Mouse (Mus musculus): Measurements from ENCODE around the gene Zfp14. TPM values are rescaled to one million over a fixed set of nuclear protein-coding genes. Genes with fewer than 3 reads are reported as not detected.
A peak's percentile ranks its signal among the peaks of the same experiment; 100 is the strongest.

Zfp14 gene
- total and polyA plus RNA-seq, 3 experiments, result 0.25 to 0.39 TPM; not detected in 1

GRCm38 (mm10) chr7:30017226-30017625 lies 34.0 kb downstream of the Zfp14 start:
- no peaks in the 10 kb centered on the region for H3K79me2 ChIP-seq (ENCODE audit: control insufficient read depth, insufficient read depth, low read length, poor library complexity)
- no peaks in the 10 kb centered on the region for H3K27me3 ChIP-seq (ENCODE audit: control insufficient read depth in 1 of 2, insufficient read depth in 2 of 2, low read length in 2 of 2)
- DNase-seq (ENCODE audit: low read depth, low spot score), result no peak
- H3K36me3 ChIP-seq (ENCODE audit: control insufficient read depth in 1 of 2, insufficient read depth in 2 of 2, low read length in 2 of 2), result peaks cover 0 to 1% of the 10 kb centered on the region in 2 experiments; a peak in 1 of 4 replicates
- peaks cover 0 to under 1% of the 10 kb centered on the region in 2 experiments; a peak in 1 of 4 replicates for H3K4me1 ChIP-seq (ENCODE audit: control insufficient read depth in 1 of 2, insufficient read depth in 2 of 2, low read length in 2 of 2)
- H3K9me3 ChIP-seq (replicated peaks; ENCODE audit: insufficient read depth, low read length), result no peaks in the 10 kb centered on the region
- no peak overlapping the region for H3K4me3 ChIP-seq (ENCODE audit: control insufficient read depth in 1 of 2, insufficient read depth in 1 of 2, low read depth in 2 of 2, low read length in 2 of 2)
- no peak overlapping the region for H3K27ac ChIP-seq (ENCODE audit: control insufficient read depth, low read depth, low read length)
- no peak overlapping the region for H3K9ac ChIP-seq (ENCODE audit: control insufficient read depth, low read depth, low read length, poor library complexity, severe bottlenecking)
- TF ChIP-seq ZMIZ1 (IDR thresholded peaks at IDR 0.05; ENCODE audit: low read depth, low read length) (no peak), MEF2A (IDR thresholded peaks at IDR 0.05; ENCODE audit: extremely low read depth, insufficient replicate concordance, low read depth, low read length, poor library complexity, severe bottlenecking) (no peak), GABPA (IDR thresholded peaks at IDR 0.05; ENCODE audit: low read depth, low read length) (no peak)

- Histone ChIP-seq H3K9me3 (replicated peaks; ENCODE audit: insufficient read depth, low read length) (no peaks in the 10 kb centered on the region), H3K79me2 (ENCODE audit: control insufficient read depth, insufficient read depth, low read length, poor library complexity) (no peaks in the 10 kb centered on the region), H3K4me3 (ENCODE audit: control insufficient read depth in 1 of 2, insufficient read depth in 1 of 2, low read depth in 2 of 2, low read length in 2 of 2) (no peak overlapping the region), H3K4me1 (ENCODE audit: control insufficient read depth in 1 of 2, insufficient read depth in 2 of 2, low read length in 2 of 2) (no peaks in the 10 kb centered on the region), H3K36me3 (ENCODE audit: control insufficient read depth in 1 of 2, insufficient read depth in 2 of 2, low read length in 2 of 2) (no peaks in the 10 kb centered on the region; a peak in 1 of 4 replicates), H3K27ac (ENCODE audit: control insufficient read depth, low read depth, low read length) (no peak overlapping the region), H3K27me3 (ENCODE audit: control insufficient read depth in 1 of 2, insufficient read depth in 2 of 2, low read length in 2 of 2) (no peaks in the 10 kb centered on the region), H3K9ac (ENCODE audit: control insufficient read depth, low read depth, low read length, poor library complexity, severe bottlenecking) (no peak overlapping the region)
- DNase-seq (ENCODE audit: low read depth, low spot score), result peak; percentile 62
- TF ChIP-seq CHD1 (IDR thresholded peaks at IDR 0.05; ENCODE audit: low read depth, low read length), result no peak
- TF ChIP-seq NRF1 (IDR thresholded peaks at IDR 0.05; ENCODE audit: insufficient read depth, low read depth, low read length, poor library complexity, severe bottlenecking), result no peak
- no peak for TF ChIP-seq TAL1 (IDR thresholded peaks at IDR 0.05; ENCODE audit: low read length)
- TF ChIP-seq ZMIZ1 (IDR thresholded peaks at IDR 0.05; ENCODE audit: low read depth, low read length), result no peak
- peak; percentile 46 for TF ChIP-seq RAD21 (IDR thresholded peaks at IDR 0.05; ENCODE audit: low read depth, low read length)
- TF ChIP-seq ZKSCAN1 (IDR thresholded peaks at IDR 0.05; ENCODE audit: low read depth, low read length), result no peak
- TF ChIP-seq SMC3 (IDR thresholded peaks at IDR 0.05; ENCODE audit: low read depth, low read length), result peak; percentile 39
- no peak for TF ChIP-seq JUND (IDR thresholded peaks at IDR 0.05; ENCODE audit: low read depth, low read length)
- TF ChIP-seq RCOR1 (IDR thresholded peaks at IDR 0.05; ENCODE audit: low read depth, low read length), result no peak
- TF ChIP-seq MYC (IDR thresholded peaks at IDR 0.05; ENCODE audit: low read depth, low read length), result no peak
- TF ChIP-seq TCF12 (IDR thresholded peaks at IDR 0.05; ENCODE audit: low read depth, low read length), result no peak
- TF ChIP-seq USF2 (IDR thresholded peaks at IDR 0.05; ENCODE audit: borderline replicate concordance in 1 of 2, insufficient read depth in 1 of 2, low read depth in 1 of 2, low read length in 2 of 2), result no peak
- TF ChIP-seq CTCF (IDR thresholded peaks at IDR 0.05 in 2 of 3, conservative IDR thresholded peaks at IDR 0.05 in 1 of 3; ENCODE audit: control insufficient read depth in 1 of 3, insufficient read depth in 1 of 3, low read depth in 2 of 3, low read length in 3 of 3, poor library complexity in 1 of 3, severe bottlenecking in 1 of 3), result peak in 2 of 3 experiments; percentile 45 to 49; a peak in 3 of 6 replicates
- TF ChIP-seq TBP (IDR thresholded peaks at IDR 0.05; ENCODE audit: low read depth, low read length), result no peak
- no peak for TF ChIP-seq MAFK (IDR thresholded peaks at IDR 0.05; ENCODE audit: borderline replicate concordance, low read depth, low read length)
- no peak for TF ChIP-seq KAT2A (conservative IDR thresholded peaks at IDR 0.05; ENCODE audit: low read depth, low read length)
- TF ChIP-seq SIN3A (IDR thresholded peaks at IDR 0.05; ENCODE audit: low read length), result no peak
- TF ChIP-seq MAX (IDR thresholded peaks at IDR 0.05; ENCODE audit: low read length), result no peak
- no peak for TF ChIP-seq GABPA (IDR thresholded peaks at IDR 0.05; ENCODE audit: low read depth, low read length)
- no peak for TF ChIP-seq NELFE (IDR thresholded peaks at IDR 0.05; ENCODE audit: low read depth, low read length)
Measured at GRCm38 (mm10) chr7:30012956-30013363, 38.2 kb downstream of the Zfp14 start.

Measured in MEL (cell line).